Comparison of ENCODE assay signal across 8 mouse cellular contexts in the genomic region with DNA sequence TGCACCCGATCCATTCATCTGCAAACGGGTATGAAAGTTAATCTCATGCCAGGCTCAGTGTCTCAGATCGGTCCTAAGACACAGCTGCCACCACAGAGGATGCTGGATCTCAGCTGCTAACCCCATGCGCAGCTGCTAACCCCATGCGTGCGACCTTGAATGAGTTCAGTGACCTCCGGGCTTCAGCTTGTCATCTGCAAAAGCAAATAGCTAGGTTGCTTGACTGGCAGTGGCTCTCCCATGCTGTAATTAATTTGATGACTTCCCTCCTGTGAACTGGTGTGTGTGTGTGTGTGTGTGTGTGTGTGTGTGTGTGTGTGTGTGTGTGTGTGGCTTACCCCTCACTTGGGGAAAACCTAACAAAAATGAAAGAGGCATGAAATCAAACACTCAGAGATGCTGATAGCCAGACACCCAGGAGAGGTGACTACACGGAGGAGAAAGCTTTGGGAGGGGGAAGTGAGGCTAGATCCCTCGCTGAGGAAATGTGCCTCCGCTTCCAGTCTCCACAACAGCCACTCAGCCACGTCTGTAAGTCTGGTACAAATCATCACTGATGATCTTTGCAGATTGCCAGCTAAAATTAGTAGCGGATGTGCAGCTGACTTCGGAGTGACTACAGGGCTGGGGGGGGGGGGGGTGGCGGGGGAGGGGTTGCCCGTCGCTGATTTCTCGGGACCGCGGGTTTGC. TPM values are rescaled to one million over a fixed set of nuclear protein-coding genes. Genes with fewer than 3 reads are reported as not detected.
A peak's percentile ranks its signal among the peaks of the same experiment; 100 is the strongest.
DNase-seq lines count a peak whose midpoint lies in the region; ATAC-seq and TF ChIP-seq lines count a peak whose summit lies in the region.

No protein-coding gene starts in this region.

- 18% methylated on average over 19 of the region's 19 CpGs for WGBS in kidney, embryonic 16.5 days
- 9% methylated on average over 19 of the region's 19 CpGs for WGBS in kidney, adult 2 months
- WGBS in heart, embryonic 13.5 days = 30% methylated on average over 19 of the region's 19 CpGs
- 38% methylated on average over 18 of the region's 19 CpGs for WGBS in midbrain, embryonic 11.5 days
- 21% methylated on average over 19 of the region's 19 CpGs for WGBS in thymus, adult 2 months

- peaks cover 3% of the 10 kb centered on the region; the same call in 1 of the 2 replicates for H3K9me3 ChIP-seq in kidney, embryonic 16.5 days (ENCODE audit: low read length)
- H3K9me3 ChIP-seq in heart, embryonic 13.5 days = peaks cover 3% of the 10 kb centered on the region; the same call in 1 of the 2 replicates
- no peaks in the 10 kb centered on the region for H3K9me3 ChIP-seq in midbrain, embryonic 11.5 days (ENCODE audit: control insufficient read depth, low read length)

- no peak overlapping the region for H3K27ac ChIP-seq in kidney, embryonic 16.5 days (ENCODE audit: low read length)
- H3K27ac ChIP-seq in kidney, adult 2 months (ENCODE audit: insufficient read depth, low read depth, low read length) = no peak overlapping the region
- peak overlapping the region; percentile 71 for H3K27ac ChIP-seq in brown adipose tissue, adult 24 weeks (replicated peaks; ENCODE audit: low read depth, low read length)
- no peak overlapping the region for H3K27ac ChIP-seq in heart, embryonic 13.5 days (replicated peaks)
- no peak overlapping the region for H3K27ac ChIP-seq in midbrain, embryonic 11.5 days (ENCODE audit: low read depth, low read length)
- no peak overlapping the region for H3K27ac ChIP-seq in thymus, adult 2 months (ENCODE audit: control insufficient read depth, insufficient read depth, low read length)

- no peak for DNase-seq in kidney, adult 2 months
- DNase-seq in midbrain, embryonic 11.5 days (ENCODE audit: low spot score, missing footprints) = peak; percentile 80
- DNase-seq in urinary bladder, postnatal 4 days (ENCODE audit: low spot score in 2 of 2) = no peak
- no peak for DNase-seq in urinary bladder, postnatal 36 days (ENCODE audit: low spot score in 2 of 2)
- no peak for DNase-seq in thymus, adult 2 months

- no peaks in the 10 kb centered on the region for H3K36me3 ChIP-seq in kidney, embryonic 16.5 days (ENCODE audit: insufficient read depth, low read length)
- H3K36me3 ChIP-seq in kidney, adult 2 months (ENCODE audit: control insufficient read depth, insufficient read depth, low read length) = no peaks in the 10 kb centered on the region
- no peaks in the 10 kb centered on the region for H3K36me3 ChIP-seq in heart, embryonic 13.5 days
- no peaks in the 10 kb centered on the region for H3K36me3 ChIP-seq in midbrain, embryonic 11.5 days (ENCODE audit: control insufficient read depth, insufficient read depth, low read length)
- no peaks in the 10 kb centered on the region for H3K36me3 ChIP-seq in thymus, adult 2 months (ENCODE audit: control insufficient read depth, insufficient read depth, low read length)

- TF ChIP-seq CTCF in kidney, adult 2 months (conservative IDR thresholded peaks at IDR 0.05; ENCODE audit: insufficient read depth, insufficient read length, low read depth, low read length) = no peak
- TF ChIP-seq CTCF in thymus, adult 2 months (IDR thresholded peaks at IDR 0.05; ENCODE audit: borderline replicate concordance, control insufficient read depth, extremely low read depth, insufficient read depth, low read length, poor library complexity) = no peak

- no peak overlapping the region for H3K9ac ChIP-seq in kidney, embryonic 16.5 days (replicated peaks; ENCODE audit: low read length)
- H3K9ac ChIP-seq in heart, embryonic 13.5 days = no peak overlapping the region
- H3K9ac ChIP-seq in midbrain, embryonic 11.5 days (ENCODE audit: low read length) = no peak overlapping the region

- no peaks in the 10 kb centered on the region for H3K4me1 ChIP-seq in kidney, embryonic 16.5 days (ENCODE audit: insufficient read depth, low read length)
- H3K4me1 ChIP-seq in kidney, adult 2 months (ENCODE audit: control insufficient read depth, insufficient read depth, low read length) = no peaks in the 10 kb centered on the region
- no peaks in the 10 kb centered on the region for H3K4me1 ChIP-seq in brown adipose tissue, adult 24 weeks (ENCODE audit: control insufficient read depth, insufficient read depth, insufficient read length, low read length)
- peaks cover 6% of the 10 kb centered on the region; the same call in 1 of the 2 replicates for H3K4me1 ChIP-seq in heart, embryonic 13.5 days
- no peaks in the 10 kb centered on the region for H3K4me1 ChIP-seq in midbrain, embryonic 11.5 days (ENCODE audit: control insufficient read depth, insufficient read depth, low read length)
- H3K4me1 ChIP-seq in thymus, adult 2 months (replicated peaks; ENCODE audit: control insufficient read depth, insufficient read depth, low read length) = peaks cover 14% of the 10 kb centered on the region

- no peak for ATAC-seq in kidney, embryonic 16.5 days (ENCODE audit: low FRiP score, low TSS enrichment)
- ATAC-seq in heart, embryonic 13.5 days (ENCODE audit: extremely low read depth, insufficient number of reproducible peaks, low FRiP score, low TSS enrichment) = no peak
- no peak for ATAC-seq in midbrain, embryonic 11.5 days (ENCODE audit: low FRiP score)

- H3K27me3 ChIP-seq in kidney, embryonic 16.5 days (ENCODE audit: insufficient read depth, low read length) = no peaks in the 10 kb centered on the region
- H3K27me3 ChIP-seq in kidney, adult 2 months (replicated peaks; ENCODE audit: control insufficient read depth, insufficient read depth, low read length) = no peaks in the 10 kb centered on the region
- H3K27me3 ChIP-seq in heart, embryonic 13.5 days (replicated peaks) = no peaks in the 10 kb centered on the region
- H3K27me3 ChIP-seq in midbrain, embryonic 11.5 days (ENCODE audit: control insufficient read depth, insufficient read depth, low read length) = no peaks in the 10 kb centered on the region
- no peaks in the 10 kb centered on the region for H3K27me3 ChIP-seq in thymus, adult 2 months (ENCODE audit: control insufficient read depth, insufficient read depth, low read length)

- H3K4me3 ChIP-seq in kidney, embryonic 16.5 days (ENCODE audit: low read length) = no peak overlapping the region
- no peak overlapping the region for H3K4me3 ChIP-seq in kidney, adult 2 months (ENCODE audit: insufficient read depth, low read depth, low read length)
- H3K4me3 ChIP-seq in brown adipose tissue, adult 24 weeks (ENCODE audit: insufficient read depth, low read depth, low read length) = peak overlapping the region; percentile 18; the same call in 1 of the 2 replicates
- 0 out of 2 replicates have a peak overlapping the region, but pooled peaks have one; percentile 6 for H3K4me3 ChIP-seq in heart, embryonic 13.5 days
- no peak overlapping the region for H3K4me3 ChIP-seq in midbrain, embryonic 11.5 days (ENCODE audit: low read depth, low read length)
- no peak overlapping the region for H3K4me3 ChIP-seq in thymus, adult 2 months (ENCODE audit: control insufficient read depth, insufficient read depth, low read length)

- no peak for TF ChIP-seq POLR2A in kidney, adult 2 months (IDR thresholded peaks at IDR 0.05; ENCODE audit: low read depth, low read length)
- TF ChIP-seq POLR2A in thymus, adult 2 months (IDR thresholded peaks at IDR 0.05; ENCODE audit: control insufficient read depth, extremely low read depth, insufficient read depth, low read length, poor library complexity) = no peak

- H3K4me2 ChIP-seq in kidney, embryonic 16.5 days (replicated peaks; ENCODE audit: low read depth, low read length) = peak overlapping the region; percentile 37
- peak overlapping the region; percentile 54 for H3K4me2 ChIP-seq in heart, embryonic 13.5 days
- no peak overlapping the region for H3K4me2 ChIP-seq in midbrain, embryonic 11.5 days

RNA-seq across cellular contexts. Expression of gene Suds3, which starts 47.0 kb away (rescaled TPM):
- 68.9 and 73.7 TPM in 2 replicates for polyA plus RNA-seq in kidney, embryonic 16.5 days (2015; fragmentation: Nextera tagmentation; extraction: Ambion mirVana)
- 84.9 and 85.8 TPM in 2 replicates for polyA plus RNA-seq in kidney, adult 2 months (2012; rRNA removed)
- 87.1 and 89.6 TPM in 2 replicates for polyA plus RNA-seq in brown adipose tissue, adult 24 weeks (2012; ENCODE audit: insufficient read depth, insufficient read length, missing spikeins)
- 49.1 and 49.3 TPM in 2 replicates for polyA plus RNA-seq in heart, embryonic 13.5 days (2015; fragmentation: Nextera tagmentation; extraction: Ambion mirVana)
- polyA plus RNA-seq in midbrain, embryonic 11.5 days (2014; fragmentation: Nextera tagmentation; extraction: Ambion mirVana) = 49.0 and 50.3 TPM in 2 replicates
- polyA plus RNA-seq in thymus, adult 2 months (2012; rRNA removed) = 108 and 113 TPM in 2 replicates

RNA-seq across cellular contexts. Expression of gene Taok3, which starts 51.0 kb away (rescaled TPM):
- 18.8 and 20.1 TPM in 2 replicates for polyA plus RNA-seq in kidney, embryonic 16.5 days (2015; fragmentation: Nextera tagmentation; extraction: Ambion mirVana)
- polyA plus RNA-seq in kidney, adult 2 months (2012; rRNA removed) = 11.1 and 11.3 TPM in 2 replicates
- 5.6 and 6.3 TPM in 2 replicates for polyA plus RNA-seq in brown adipose tissue, adult 24 weeks (2012; ENCODE audit: insufficient read depth, insufficient read length, missing spikeins)
- polyA plus RNA-seq in heart, embryonic 13.5 days (2015; fragmentation: Nextera tagmentation; extraction: Ambion mirVana) = 8.5 and 10.8 TPM in 2 replicates
- polyA plus RNA-seq in midbrain, embryonic 11.5 days (2014; fragmentation: Nextera tagmentation; extraction: Ambion mirVana) = 19.3 and 19.7 TPM in 2 replicates
- 43.5 and 50.8 TPM in 2 replicates for polyA plus RNA-seq in thymus, adult 2 months (2012; rRNA removed)

Comparison
In these comparisons a context has a peak if more than half of its experiments do, and no peak if none do; other contexts are left out.
1. H3K4me3 ChIP-seq: peak in brown adipose tissue, adult 24 weeks (single experiment) and heart, embryonic 13.5 days (single experiment); none in kidney, embryonic 16.5 days (single experiment), kidney, adult 2 months (single experiment), midbrain, embryonic 11.5 days (single experiment) and thymus, adult 2 months (single experiment).